Mouse (Mus musculus): Measurements from ENCODE around the gene Gm45618. TPM values are rescaled to one million over a fixed set of nuclear protein-coding genes. Genes with fewer than 3 reads are reported as not detected.

Gene Gm45618
- polyA plus RNA-seq, 1 experiment from 2014 or later: 0.34 TPM

DNA sequence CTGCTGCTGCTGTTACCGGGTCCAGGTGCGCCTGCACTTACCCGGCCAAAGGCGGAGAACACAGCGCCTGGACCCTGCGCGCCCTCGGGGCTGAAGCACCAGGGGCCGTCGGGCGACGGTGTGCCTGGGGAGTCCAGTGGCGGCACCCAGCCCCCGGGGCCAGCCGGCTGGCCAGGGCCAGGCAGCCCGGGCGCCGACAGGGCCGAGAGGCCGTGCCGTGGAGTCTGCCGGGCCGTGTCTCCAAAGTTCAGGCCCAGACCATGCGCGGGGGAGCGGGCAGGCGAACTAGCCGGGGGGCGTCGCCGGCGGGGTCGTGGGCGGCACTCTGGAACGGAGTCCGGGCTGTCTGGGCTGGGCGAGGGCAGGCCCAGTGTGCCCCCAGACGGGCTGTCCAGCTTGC lies 38.4 kb downstream of the Gm45618 start:
- H3K4me3 ChIP-seq (replicated peaks; ENCODE audit: low read depth, low read length): no peak overlapping the region
- ATAC-seq (ENCODE audit: low FRiP score, low TSS enrichment): no peak
- DNase-seq: no peak
- 16% methylated on average over 36 of the region's 38 CpGs for WGBS
- H3K4me2 ChIP-seq (ENCODE audit: low read length): no peak overlapping the region
- peaks cover 17% of the 10 kb centered on the region; the same call in 1 of the 2 replicates for H3K27me3 ChIP-seq (ENCODE audit: control insufficient read depth, insufficient read depth, low read length)
- no peaks in the 10 kb centered on the region for H3K4me1 ChIP-seq (ENCODE audit: control insufficient read depth, insufficient read depth, low read length)
- no peak overlapping the region for H3K27ac ChIP-seq (replicated peaks; ENCODE audit: low read depth, low read length)
- H3K9me3 ChIP-seq (ENCODE audit: control insufficient read depth, low read length): no peaks in the 10 kb centered on the region
- H3K9ac ChIP-seq (replicated peaks; ENCODE audit: low read length): 0 out of 2 replicates have a peak overlapping the region, but pooled peaks have one; percentile 16
- peaks cover 82% of the 10 kb centered on the region for H3K36me3 ChIP-seq (ENCODE audit: control insufficient read depth, insufficient read depth, low read length)

DNA sequence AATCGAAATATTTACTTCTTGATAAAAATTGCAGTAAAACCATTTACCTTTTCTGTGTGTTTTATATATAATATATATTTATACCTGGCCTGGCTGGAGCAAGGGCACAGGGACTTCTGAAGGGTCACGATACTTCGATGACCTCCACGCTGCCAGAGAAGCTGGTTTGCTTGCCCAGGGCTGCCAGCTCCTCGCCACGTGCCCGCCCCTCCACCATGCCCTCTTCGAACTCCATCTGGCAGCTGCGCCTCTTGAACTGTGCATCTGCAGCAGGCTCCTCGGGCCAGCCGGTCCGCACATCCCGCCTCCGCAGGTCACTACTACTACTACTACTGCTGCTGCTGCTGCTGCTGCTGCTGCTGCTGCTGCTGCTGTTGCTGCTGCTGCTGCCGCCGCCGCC lies 38.8 kb downstream of the Gm45618 start:
- Histone ChIP-seq H3K9me3 (ENCODE audit: control insufficient read depth, low read length) (no peaks in the 10 kb centered on the region), H3K4me2 (ENCODE audit: low read length) (no peak overlapping the region), H3K4me3 (replicated peaks; ENCODE audit: low read depth, low read length) (no peak overlapping the region), H3K27ac (replicated peaks; ENCODE audit: low read depth, low read length) (no peak overlapping the region), H3K4me1 (ENCODE audit: control insufficient read depth, insufficient read depth, low read length) (no peaks in the 10 kb centered on the region), H3K27me3 (ENCODE audit: control insufficient read depth, insufficient read depth, low read length) (peaks cover 17% of the 10 kb centered on the region; the same call in 1 of the 2 replicates), H3K9ac (replicated peaks; ENCODE audit: low read length) (no peak overlapping the region), H3K36me3 (ENCODE audit: control insufficient read depth, insufficient read depth, low read length) (peaks cover 77% of the 10 kb centered on the region)
- ATAC-seq (ENCODE audit: low FRiP score, low TSS enrichment): no peak
- 54% methylated on average over 14 of the region's 17 CpGs for WGBS
- no peak for DNase-seq

DNA sequence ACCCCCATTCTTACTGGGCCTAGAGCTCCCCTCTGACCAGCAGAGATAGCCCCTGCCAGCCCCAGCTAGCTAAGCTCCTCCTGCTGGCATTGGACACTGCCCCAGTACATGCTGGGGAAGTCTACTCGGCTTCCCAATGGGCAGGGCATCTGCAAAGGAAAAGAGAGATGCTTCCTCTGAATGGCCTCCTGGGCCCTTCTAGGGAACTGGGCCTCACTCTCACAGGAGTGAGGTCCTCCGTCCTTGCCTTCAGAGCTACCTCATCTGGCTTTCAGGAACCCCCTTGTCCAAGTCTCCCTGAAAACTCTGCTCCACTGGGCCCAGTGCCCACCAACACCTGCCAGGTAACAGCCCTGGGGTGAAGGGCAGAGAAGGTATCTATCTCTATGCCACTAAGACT lies 39.7 kb downstream of the Gm45618 start:
- no peak for ATAC-seq (ENCODE audit: low FRiP score, low TSS enrichment)
- WGBS: 65% methylated on average over 2 of the region's 2 CpGs
- Histone ChIP-seq H3K27me3 (ENCODE audit: control insufficient read depth, insufficient read depth, low read length) (peaks cover 17% of the 10 kb centered on the region; the same call in 1 of the 2 replicates), H3K9ac (replicated peaks; ENCODE audit: low read length) (no peak overlapping the region), H3K4me1 (ENCODE audit: control insufficient read depth, insufficient read depth, low read length) (no peaks in the 10 kb centered on the region), H3K4me2 (ENCODE audit: low read length) (no peak overlapping the region), H3K4me3 (replicated peaks; ENCODE audit: low read depth, low read length) (no peak overlapping the region), H3K9me3 (ENCODE audit: control insufficient read depth, low read length) (no peaks in the 10 kb centered on the region), H3K27ac (replicated peaks; ENCODE audit: low read depth, low read length) (no peak overlapping the region), H3K36me3 (ENCODE audit: control insufficient read depth, insufficient read depth, low read length) (peaks cover 69% of the 10 kb centered on the region)
- DNase-seq: no peak

DNA sequence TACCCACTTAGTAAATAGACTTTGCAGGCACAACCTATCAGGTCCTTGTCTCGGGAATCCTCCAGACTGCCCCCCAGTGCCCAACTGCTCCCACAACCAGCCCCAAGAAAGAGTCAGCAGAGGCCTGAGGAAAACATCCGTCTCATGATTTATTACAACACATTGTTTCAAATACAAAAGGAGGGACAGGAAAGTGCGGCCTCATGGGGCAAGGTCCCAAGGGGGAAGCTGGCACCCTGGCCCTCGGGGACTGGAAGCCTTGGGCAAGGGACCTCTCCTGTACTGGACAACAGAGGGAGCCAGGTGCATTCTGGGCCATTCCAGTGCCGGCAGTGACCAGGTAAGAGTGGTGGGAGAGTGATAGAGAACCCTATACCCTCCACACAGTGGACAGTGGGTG lies 41.2 kb downstream of the Gm45618 start:
- H3K9ac ChIP-seq (replicated peaks; ENCODE audit: low read length): no peak overlapping the region
- no peak overlapping the region for H3K27ac ChIP-seq (replicated peaks; ENCODE audit: low read depth, low read length)

DNA sequence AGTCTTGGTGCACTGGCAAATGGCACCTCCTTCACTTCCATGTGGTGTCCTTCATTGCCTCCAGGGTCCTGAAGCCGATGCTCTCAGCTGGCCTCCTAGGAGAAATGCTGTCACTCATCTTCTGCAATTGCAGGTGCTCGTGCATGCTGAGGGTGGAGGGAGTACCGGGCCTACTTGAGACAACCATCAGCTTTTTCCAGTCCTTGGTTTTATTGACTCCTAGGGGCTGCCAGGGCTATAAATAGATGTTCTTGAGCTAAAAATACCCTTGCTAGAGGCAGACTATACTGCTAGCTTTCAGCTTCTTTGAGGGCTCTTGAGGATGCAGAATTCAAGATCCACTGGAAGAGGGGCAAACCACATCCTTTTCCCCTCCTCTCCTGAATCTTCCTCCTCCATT lies 43.4 kb downstream of the Gm45618 start:
- H3K4me1 ChIP-seq (ENCODE audit: control insufficient read depth, insufficient read depth, low read length): no peaks in the 10 kb centered on the region
- H3K27me3 ChIP-seq (ENCODE audit: control insufficient read depth, insufficient read depth, low read length): no peaks in the 10 kb centered on the region
- no peak overlapping the region for H3K4me2 ChIP-seq (ENCODE audit: low read length)
- H3K9me3 ChIP-seq (ENCODE audit: control insufficient read depth, low read length): no peaks in the 10 kb centered on the region
- no peak overlapping the region for H3K9ac ChIP-seq (replicated peaks; ENCODE audit: low read length)
- no peak for DNase-seq
- ATAC-seq (ENCODE audit: low FRiP score, low TSS enrichment): no peak
- H3K27ac ChIP-seq (replicated peaks; ENCODE audit: low read depth, low read length): no peak overlapping the region
- no peak overlapping the region for H3K4me3 ChIP-seq (replicated peaks; ENCODE audit: low read depth, low read length)
- H3K36me3 ChIP-seq (ENCODE audit: control insufficient read depth, insufficient read depth, low read length): peaks cover 31% of the 10 kb centered on the region
- WGBS: 85% methylated on average over 3 of the region's 3 CpGs

More for the DNA sequence above, 41.2 kb downstream of the Gm45618 start:
- H3K36me3 ChIP-seq (ENCODE audit: control insufficient read depth, insufficient read depth, low read length): peaks cover 53% of the 10 kb centered on the region
- no peaks in the 10 kb centered on the region for H3K4me1 ChIP-seq (ENCODE audit: control insufficient read depth, insufficient read depth, low read length)
- DNase-seq: no peak
- peaks cover 14% of the 10 kb centered on the region; the same call in 1 of the 2 replicates for H3K27me3 ChIP-seq (ENCODE audit: control insufficient read depth, insufficient read depth, low read length)
- no peaks in the 10 kb centered on the region for H3K9me3 ChIP-seq (ENCODE audit: control insufficient read depth, low read length)
- no peak overlapping the region for H3K4me3 ChIP-seq (replicated peaks; ENCODE audit: low read depth, low read length)
- 56% methylated on average over 5 of the region's 5 CpGs for WGBS
- ATAC-seq (ENCODE audit: low FRiP score, low TSS enrichment): no peak
- no peak overlapping the region for H3K4me2 ChIP-seq (ENCODE audit: low read length)

DNA sequence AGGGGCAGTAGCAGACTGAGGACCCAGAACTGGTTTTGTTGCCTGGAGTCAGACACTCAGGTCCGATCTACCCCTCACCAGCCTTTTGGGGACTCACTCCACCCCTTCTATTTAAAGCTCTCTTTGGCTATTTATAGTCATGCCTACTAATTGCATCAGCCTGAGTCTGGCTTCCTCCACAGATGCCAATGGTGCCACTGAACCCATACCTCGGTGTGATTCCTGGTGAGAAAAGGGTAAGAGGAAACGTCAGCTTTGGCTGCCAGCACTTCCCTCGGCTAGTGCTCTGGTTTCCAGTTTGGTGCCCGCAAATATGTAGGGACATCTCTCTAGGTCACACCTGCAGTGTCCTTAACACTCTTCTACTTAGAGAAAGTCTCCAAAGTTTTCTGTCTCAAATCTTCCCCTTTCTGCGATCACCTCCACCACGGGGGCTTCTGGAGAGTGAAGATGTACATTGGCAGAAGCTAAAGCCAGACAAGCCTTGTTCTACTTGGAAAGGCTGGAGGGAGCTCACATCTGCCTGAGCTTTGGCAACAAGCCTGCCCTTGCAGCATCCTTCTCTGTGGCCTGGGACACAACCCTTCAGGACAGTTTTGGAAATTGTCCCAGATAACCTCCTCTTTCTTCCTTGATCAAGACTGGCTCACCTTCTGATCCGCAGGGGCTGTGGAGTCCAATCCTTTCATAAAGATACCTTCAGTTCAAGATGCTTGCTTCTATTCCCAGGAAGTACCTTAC lies 46.2 kb downstream of the Gm45618 start:
- no peak overlapping the region for H3K27ac ChIP-seq (replicated peaks; ENCODE audit: low read depth, low read length)
- H3K9me3 ChIP-seq (ENCODE audit: control insufficient read depth, low read length): no peaks in the 10 kb centered on the region
- DNase-seq: no peak
- ATAC-seq (ENCODE audit: low FRiP score, low TSS enrichment): no peak
- WGBS: 79% methylated on average over 8 of the region's 8 CpGs
- H3K4me1 ChIP-seq (ENCODE audit: control insufficient read depth, insufficient read depth, low read length): no peaks in the 10 kb centered on the region
- H3K27me3 ChIP-seq (ENCODE audit: control insufficient read depth, insufficient read depth, low read length): no peaks in the 10 kb centered on the region
- no peak overlapping the region for H3K4me2 ChIP-seq (ENCODE audit: low read length)
- H3K9ac ChIP-seq (replicated peaks; ENCODE audit: low read length): no peak overlapping the region
- peaks cover 5% of the 10 kb centered on the region; the same call in 1 of the 2 replicates for H3K36me3 ChIP-seq (ENCODE audit: control insufficient read depth, insufficient read depth, low read length)
- no peak overlapping the region for H3K4me3 ChIP-seq (replicated peaks; ENCODE audit: low read depth, low read length)

DNA sequence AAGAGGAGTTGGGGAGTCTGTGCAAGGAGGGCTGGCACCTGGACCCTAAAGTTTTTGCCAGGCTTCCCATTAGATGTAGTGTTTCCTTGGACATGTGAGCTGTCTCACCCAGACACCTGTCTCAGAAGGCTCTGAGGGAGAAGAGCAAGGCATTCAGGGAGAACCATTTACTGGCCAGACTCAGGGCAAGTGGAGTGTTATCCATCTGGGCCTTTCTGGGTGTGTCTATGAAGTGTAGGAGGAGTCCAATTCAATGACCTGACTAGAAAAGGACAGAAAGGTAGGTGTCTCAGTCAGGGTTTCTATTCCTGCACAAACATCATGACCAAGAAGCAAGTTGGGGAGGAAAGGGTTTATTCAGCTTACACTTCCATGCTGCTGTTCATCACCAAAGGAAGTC lies 48.8 kb downstream of the Gm45618 start:
- Histone ChIP-seq H3K9me3 (ENCODE audit: control insufficient read depth, low read length) (no peaks in the 10 kb centered on the region), H3K4me1 (ENCODE audit: control insufficient read depth, insufficient read depth, low read length) (no peaks in the 10 kb centered on the region), H3K9ac (replicated peaks; ENCODE audit: low read length) (no peak overlapping the region), H3K27me3 (ENCODE audit: control insufficient read depth, insufficient read depth, low read length) (no peaks in the 10 kb centered on the region), H3K4me2 (ENCODE audit: low read length) (no peak overlapping the region), H3K36me3 (ENCODE audit: control insufficient read depth, insufficient read depth, low read length) (no peaks in the 10 kb centered on the region), H3K4me3 (replicated peaks; ENCODE audit: low read depth, low read length) (no peak overlapping the region), H3K27ac (replicated peaks; ENCODE audit: low read depth, low read length) (no peak overlapping the region)
- DNase-seq: no peak
- no peak for ATAC-seq (ENCODE audit: low FRiP score, low TSS enrichment)

DNA sequence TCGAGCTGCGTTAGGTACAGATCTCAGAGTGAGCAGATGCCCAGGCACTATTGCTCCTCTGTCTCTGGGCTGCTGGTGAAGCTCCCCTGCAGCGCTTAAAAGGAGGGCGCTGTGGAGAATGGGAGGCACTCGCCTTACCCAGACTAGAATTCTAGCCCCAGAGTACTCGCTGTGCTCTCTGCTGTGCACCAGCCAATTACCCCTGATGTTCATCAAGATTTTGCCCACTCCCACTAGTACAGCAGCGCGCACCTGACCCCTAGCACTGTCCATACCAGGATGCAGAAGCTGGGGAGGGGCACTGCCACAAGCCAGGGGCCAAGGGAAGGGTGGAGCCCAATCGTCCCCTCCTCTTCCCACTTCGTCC lies 49.3 kb downstream of the Gm45618 start:
- H3K9ac ChIP-seq (replicated peaks; ENCODE audit: low read length): peak overlapping the region; percentile 35
- no peaks in the 10 kb centered on the region for H3K27me3 ChIP-seq (ENCODE audit: control insufficient read depth, insufficient read depth, low read length)
- no peak overlapping the region for H3K27ac ChIP-seq (replicated peaks; ENCODE audit: low read depth, low read length)
- ATAC-seq (ENCODE audit: low FRiP score, low TSS enrichment) (peak; percentile 50; the same call in 1 of the 2 replicates), DNase-seq (no peak)
- peak overlapping the region; percentile 23 for H3K4me3 ChIP-seq (replicated peaks; ENCODE audit: low read depth, low read length)
- no peaks in the 10 kb centered on the region for H3K36me3 ChIP-seq (ENCODE audit: control insufficient read depth, insufficient read depth, low read length)
- WGBS: 7% methylated on average over 10 of the region's 10 CpGs
- no peaks in the 10 kb centered on the region for H3K4me1 ChIP-seq (ENCODE audit: control insufficient read depth, insufficient read depth, low read length)
- peak overlapping the region; percentile 55 for H3K4me2 ChIP-seq (ENCODE audit: low read length)
- H3K9me3 ChIP-seq (ENCODE audit: control insufficient read depth, low read length): no peaks in the 10 kb centered on the region
